ENCODE assay signal across 24 mouse cellular contexts in the genomic region with DNA sequence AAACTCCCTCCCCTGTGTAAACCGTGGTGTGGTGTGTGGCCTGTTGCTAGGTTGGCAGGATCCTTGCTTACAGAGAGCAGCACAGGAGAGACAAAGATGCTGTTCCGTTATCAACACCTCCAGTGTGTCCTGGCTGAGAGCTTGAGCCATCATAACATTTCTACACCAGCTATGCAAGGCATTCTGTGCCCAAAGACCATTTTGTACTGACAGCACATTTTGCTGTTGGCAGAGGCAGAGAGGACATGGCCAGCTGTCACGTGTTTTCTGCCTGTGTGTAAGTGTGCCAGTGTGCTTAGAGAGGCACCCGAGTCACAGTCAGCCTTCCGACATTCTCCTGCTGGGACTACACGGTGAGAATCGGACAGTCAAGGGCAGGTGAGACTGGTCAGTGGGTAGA. TPM values are rescaled to one million over a fixed set of nuclear protein-coding genes. Genes with fewer than 3 reads are reported as not detected.
"Had no signal": no experiment of that assay in that cellular context is flagged by ENCODE, and none has a peak within 500 bp of the region (broad histone marks: within the 10 kb centered on the region; RNA-seq: fewer than 3 reads in every experiment).

No protein-coding gene starts in this region.

- H3K36me3 ChIP-seq: kidney, embryonic 15.5 days; liver, embryonic 13.5 days; midbrain, embryonic 12.5 days had no signal

- H3K4me3 ChIP-seq: kidney, embryonic 15.5 days; left cerebral cortex, adult 2 months; liver, embryonic 13.5 days; midbrain, embryonic 12.5 days had no signal

- H3K4me2 ChIP-seq: kidney, embryonic 15.5 days; liver, embryonic 13.5 days; lung, embryonic 14.5 days; midbrain, embryonic 12.5 days had no signal

- H3K9me3 ChIP-seq: kidney, embryonic 15.5 days; liver, embryonic 13.5 days; midbrain, embryonic 12.5 days had no signal

- H3K27me3 ChIP-seq: kidney, embryonic 15.5 days; liver, embryonic 13.5 days had no signal

- H3K4me1 ChIP-seq: liver, embryonic 13.5 days; midbrain, embryonic 12.5 days had no signal

- H3K9ac ChIP-seq: kidney, embryonic 15.5 days; liver, embryonic 13.5 days; lung, embryonic 14.5 days; midbrain, embryonic 12.5 days had no signal

- ATAC-seq: lung, postnatal 0 days; midbrain, embryonic 16.5 days had no signal

- H3K27ac ChIP-seq: kidney, embryonic 15.5 days; left cerebral cortex, adult 2 months; liver, embryonic 13.5 days; macrophage; midbrain, embryonic 12.5 days; stomach, postnatal 0 days had no signal

- DNase-seq: kidney, postnatal 10 days; kidney, postnatal 36 days; layer of hippocampus, postnatal 36 days; liver, embryonic 13.5 days; lung, embryonic 14.5 days; thymus, adult 2 months; thymus, postnatal 14 days; thymus, postnatal 4 days had no signal

RNA-seq across cellular contexts. Expression of gene Mobp, which starts 52.2 kb away (rescaled TPM):
- total RNA-seq: liver, adult 2 months; megakaryocyte, adult 5-6 weeks; monocyte, adult 5-6 weeks had no signal
- polyA plus RNA-seq: kidney, embryonic 15.5 days; limb, embryonic 11.5 days; limb, embryonic 14.5 days; liver, adult 2 months; liver, embryonic 13.5 days; liver, embryonic 16.5 days; lung, embryonic 14.5 days; lung, postnatal 0 days; macrophage; neural tube, embryonic 11.5 days; small intestine, adult 2 months; stomach, embryonic 14.5 days; thymus, adult 2 months had no signal
